20 mouse cellular contexts compared by ENCODE assay signal in the genomic region with DNA sequence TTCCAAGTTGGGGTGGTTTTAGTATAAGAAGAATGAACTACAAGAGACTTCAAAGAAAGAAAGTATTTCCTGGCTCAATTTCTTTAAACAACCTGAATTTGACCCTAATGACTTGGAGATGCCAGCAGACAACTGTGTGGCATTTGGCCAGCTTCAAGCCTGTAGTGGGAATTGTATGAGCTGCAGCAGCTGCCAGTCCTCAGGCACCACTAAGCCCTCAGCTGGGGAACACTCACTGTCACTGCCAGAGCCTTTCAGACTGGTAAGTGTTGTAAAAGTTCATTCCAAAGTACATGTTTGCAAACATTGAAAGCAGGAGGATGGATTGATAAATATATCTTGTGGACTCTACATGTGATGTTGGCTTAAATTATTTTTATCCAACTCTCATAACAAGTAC.
A peak's percentile ranks its signal among the peaks of the same experiment; 100 is the strongest.
DNase-seq lines count a peak whose midpoint lies in the region; ATAC-seq and TF ChIP-seq lines count a peak whose summit lies in the region.
"Had no signal": no experiment of that assay in that cellular context is flagged by ENCODE, and none has a peak within 500 bp of the region (broad histone marks: within the 10 kb centered on the region; RNA-seq: fewer than 3 reads in every experiment).

No protein-coding gene starts in this region.

- H3K4me2 ChIP-seq in forebrain, embryonic 14.5 days (ENCODE audit: low read length) = no peak overlapping the region
- no peak overlapping the region for H3K4me2 ChIP-seq in forebrain, postnatal 0 days (ENCODE audit: low read depth)
- no peak overlapping the region for H3K4me2 ChIP-seq in lung, embryonic 14.5 days
- no peak overlapping the region for H3K4me2 ChIP-seq in lung, embryonic 16.5 days (ENCODE audit: low read depth, low read length)
- H3K4me2 ChIP-seq: heart, embryonic 15.5 days; liver, embryonic 11.5 days; midbrain, embryonic 11.5 days; neural tube, embryonic 13.5 days; stomach, embryonic 15.5 days had no signal

- no peaks in the 10 kb centered on the region for H3K36me3 ChIP-seq in forebrain, embryonic 14.5 days (ENCODE audit: control insufficient read depth, insufficient read depth, low read length)
- no peaks in the 10 kb centered on the region for H3K36me3 ChIP-seq in forebrain, postnatal 0 days (ENCODE audit: insufficient read depth)
- H3K36me3 ChIP-seq in lung, embryonic 14.5 days (ENCODE audit: insufficient read depth) = no peaks in the 10 kb centered on the region
- H3K36me3 ChIP-seq in lung, embryonic 16.5 days (ENCODE audit: control insufficient read depth, insufficient read depth, low read length) = no peaks in the 10 kb centered on the region
- H3K36me3 ChIP-seq: heart, embryonic 15.5 days; neural tube, embryonic 13.5 days; stomach, embryonic 15.5 days had no signal

- peak; percentile 11 for DNase-seq in forebrain, embryonic 14.5 days (ENCODE audit: low spot score)
- DNase-seq in forebrain, postnatal 0 days = no peak
- peak; percentile 85 for DNase-seq in lung, embryonic 14.5 days
- no peak for DNase-seq in lung, adult 2 months
- peak; percentile 56 for DNase-seq in lung, postnatal 36 days
- no peak for DNase-seq in layer of hippocampus, adult 9-10 months (ENCODE audit: low spot score)
- DNase-seq: adrenal gland, adult 2 months; heart, adult 18-20 months; right cerebral cortex, postnatal 14 days; thymus, adult 2 months had no signal

- no peak for ATAC-seq in forebrain, embryonic 14.5 days
- ATAC-seq in forebrain, postnatal 0 days = no peak
- peak; percentile 91 for ATAC-seq in lung, embryonic 14.5 days (ENCODE audit: insufficient read depth)
- ATAC-seq in lung, embryonic 16.5 days (ENCODE audit: low read depth) = peak; percentile 84; the same call in 1 of the 2 replicates
- no peak for ATAC-seq in erythroblast, adult 5-6 weeks (replicated peaks; ENCODE audit: low FRiP score, poor library complexity, severe bottlenecking)
- ATAC-seq: hindbrain, embryonic 16.5 days; intestine, embryonic 16.5 days had no signal

- H3K9ac ChIP-seq in forebrain, embryonic 14.5 days (ENCODE audit: low read length) = no peak overlapping the region
- no peak overlapping the region for H3K9ac ChIP-seq in forebrain, postnatal 0 days
- H3K9ac ChIP-seq in lung, embryonic 14.5 days = no peak overlapping the region
- no peak overlapping the region for H3K9ac ChIP-seq in lung, embryonic 16.5 days (ENCODE audit: low read length)
- H3K9ac ChIP-seq: heart, embryonic 15.5 days; neural tube, embryonic 13.5 days; stomach, embryonic 15.5 days had no signal

- H3K27ac ChIP-seq in forebrain, embryonic 14.5 days (ENCODE audit: low read depth, low read length) = no peak overlapping the region
- no peak overlapping the region for H3K27ac ChIP-seq in forebrain, postnatal 0 days (ENCODE audit: low read depth, low read length)
- no peak overlapping the region for H3K27ac ChIP-seq in lung, embryonic 14.5 days (ENCODE audit: low read depth)
- H3K27ac ChIP-seq in lung, embryonic 16.5 days (ENCODE audit: low read length) = no peak overlapping the region
- H3K27ac ChIP-seq: heart, embryonic 15.5 days; macrophage; neural tube, embryonic 13.5 days; stomach, embryonic 15.5 days had no signal

- no peaks in the 10 kb centered on the region for H3K9me3 ChIP-seq in forebrain, embryonic 14.5 days (replicated peaks; ENCODE audit: control insufficient read depth, low read length)
- H3K9me3 ChIP-seq in forebrain, postnatal 0 days (ENCODE audit: low read length) = no peaks in the 10 kb centered on the region
- no peaks in the 10 kb centered on the region for H3K9me3 ChIP-seq in lung, embryonic 14.5 days (ENCODE audit: low read depth, low read length)
- H3K9me3 ChIP-seq in lung, embryonic 16.5 days (ENCODE audit: control insufficient read depth, low read length) = no peaks in the 10 kb centered on the region
- H3K9me3 ChIP-seq: heart, embryonic 15.5 days; neural tube, embryonic 13.5 days; stomach, embryonic 15.5 days had no signal

- TF ChIP-seq POLR2A in lung, adult 2 months (IDR thresholded peaks at IDR 0.05; ENCODE audit: borderline replicate concordance, extremely low read depth, low read depth, low read length) = no peak

- no peaks in the 10 kb centered on the region for H3K27me3 ChIP-seq in forebrain, embryonic 14.5 days (replicated peaks; ENCODE audit: control insufficient read depth, insufficient read depth, low read length)
- H3K27me3 ChIP-seq in forebrain, postnatal 0 days (ENCODE audit: insufficient read depth, low read length) = no peaks in the 10 kb centered on the region
- no peaks in the 10 kb centered on the region for H3K27me3 ChIP-seq in lung, embryonic 14.5 days (ENCODE audit: insufficient read depth, low read length)
- no peaks in the 10 kb centered on the region for H3K27me3 ChIP-seq in lung, embryonic 16.5 days (ENCODE audit: control insufficient read depth, insufficient read depth, low read depth, low read length)
- H3K27me3 ChIP-seq: heart, embryonic 15.5 days; neural tube, embryonic 13.5 days; stomach, embryonic 15.5 days had no signal

- H3K4me3 ChIP-seq in forebrain, embryonic 14.5 days (ENCODE audit: low read depth, low read length) = no peak overlapping the region
- H3K4me3 ChIP-seq in forebrain, postnatal 0 days (ENCODE audit: low read depth, low read length) = no peak overlapping the region
- H3K4me3 ChIP-seq in lung, embryonic 14.5 days (ENCODE audit: low read depth, low read length) = no peak overlapping the region
- H3K4me3 ChIP-seq in lung, adult 2 months (replicated peaks; ENCODE audit: extremely low read depth, low read depth, low read length) = no peak overlapping the region
- no peak overlapping the region for H3K4me3 ChIP-seq in lung, embryonic 16.5 days (ENCODE audit: low read length)
- H3K4me3 ChIP-seq: heart, embryonic 15.5 days; neural tube, embryonic 13.5 days; stomach, embryonic 15.5 days had no signal

- no peaks in the 10 kb centered on the region for H3K4me1 ChIP-seq in forebrain, embryonic 14.5 days (ENCODE audit: control insufficient read depth, insufficient read depth, low read length)
- H3K4me1 ChIP-seq in forebrain, postnatal 0 days (ENCODE audit: insufficient read depth) = no peaks in the 10 kb centered on the region
- peaks cover 8% of the 10 kb centered on the region; the same call in 1 of the 2 replicates for H3K4me1 ChIP-seq in lung, embryonic 14.5 days (ENCODE audit: insufficient read depth)
- no peaks in the 10 kb centered on the region for H3K4me1 ChIP-seq in lung, adult 2 months (ENCODE audit: control insufficient read depth, insufficient read depth, low read length)
- H3K4me1 ChIP-seq in lung, embryonic 16.5 days (replicated peaks; ENCODE audit: control insufficient read depth, insufficient read depth, low read length) = peaks cover 6% of the 10 kb centered on the region; the same call in 1 of the 2 replicates
- H3K4me1 ChIP-seq: heart, embryonic 15.5 days; neural tube, embryonic 13.5 days; stomach, embryonic 15.5 days had no signal

- no peak for TF ChIP-seq CTCF in forebrain, postnatal 0 days (IDR thresholded peaks at IDR 0.05; ENCODE audit: low read depth)
- no peak for TF ChIP-seq CTCF in lung, embryonic 14.5 days (IDR thresholded peaks at IDR 0.05; ENCODE audit: low read depth)
- no peak for TF ChIP-seq CTCF in lung, adult 2 months (IDR thresholded peaks at IDR 0.05; ENCODE audit: insufficient read depth, low read length)

Comparison
In these comparisons a context has a peak if more than half of its experiments do, and no peak if none do; other contexts are left out.
1. DNase-seq: peak in forebrain, embryonic 14.5 days (single experiment), lung, embryonic 14.5 days (single experiment) and lung, postnatal 36 days (single experiment); none in forebrain, postnatal 0 days (single experiment), lung, adult 2 months (single experiment) and layer of hippocampus, adult 9-10 months (single experiment).
2. ATAC-seq: peak in lung, embryonic 14.5 days (single experiment) and lung, embryonic 16.5 days (single experiment); none in forebrain, embryonic 14.5 days (single experiment), forebrain, postnatal 0 days (single experiment) and erythroblast, adult 5-6 weeks (single experiment).